Mouse (Mus musculus) kidney, adult 2 months (tissue): Measurements from ENCODE around the gene Actg1.

Source experiments
- CTCF ChIP-seq: fragments of 200-500 bp; conservative IDR thresholded peaks from 2 replicates; pipeline ENCODE4 v1.5.1; 2011; ENCODE audit warnings: low read depth, mild to moderate bottlenecking, control low read depth, low read length, moderate library complexity, mixed read lengths; ENCODE audit not compliant: insufficient read depth, insufficient read length
- POLR2A ChIP-seq: fragments of 200-500 bp; IDR thresholded peaks from one replicate; pipeline ENCODE4 v1.6.1; 2011; ENCODE audit warnings: low read depth, low read length, control low read depth

GRCm38 (mm10) chr11:120351250-120352092 lies 3.1 kb upstream of the Actg1 start:
- TF ChIP-seq CTCF (no peak), POLR2A (no peak)
